Mouse (Mus musculus): ENCODE results near the gene Nadsyn1. TPM values are rescaled to one million over a fixed set of nuclear protein-coding genes. Genes with fewer than 3 reads are reported as not detected.

Gene Nadsyn1
- polyA plus RNA-seq, 1 experiment from 2014 or later = 10.4 TPM

GRCm38 (mm10) chr7:143798783-143799182 is 23.9 kb downstream of the Nadsyn1 start:
- Histone ChIP-seq H3K36me3 (peaks cover 83% of the 10 kb centered on the region), H3K9me3 (replicated peaks) (no peaks in the 10 kb centered on the region), H3K4me2 (no peak overlapping the region), H3K27me3 (no peaks in the 10 kb centered on the region), H3K27ac (no peak overlapping the region), H3K9ac (no peak overlapping the region), H3K4me1 (no peaks in the 10 kb centered on the region), H3K4me3 (replicated peaks) (no peak overlapping the region)
- ATAC-seq (replicated peaks; ENCODE audit: low FRiP score) = no peak
- 92% methylated on average over 4 of the region's 4 CpGs for WGBS

- peak; percentile 71 for ATAC-seq (replicated peaks; ENCODE audit: low FRiP score)
- no peaks in the 10 kb centered on the region for H3K4me1 ChIP-seq
- H3K4me2 ChIP-seq = no peak overlapping the region
- no peaks in the 10 kb centered on the region for H3K9me3 ChIP-seq (replicated peaks)
- H3K4me3 ChIP-seq (replicated peaks) = no peak overlapping the region
- H3K36me3 ChIP-seq = peaks cover 32% of the 10 kb centered on the region
- 47% methylated on average over 4 of the region's 4 CpGs for WGBS
- no peaks in the 10 kb centered on the region for H3K27me3 ChIP-seq
- no peak overlapping the region for H3K27ac ChIP-seq
- H3K9ac ChIP-seq = no peak overlapping the region
Measured at GRCm38 (mm10) chr7:143793121-143793520, 29.5 kb downstream of the Nadsyn1 start.

- no peak overlapping the region for H3K4me2 ChIP-seq
- no peak for ATAC-seq (replicated peaks; ENCODE audit: low FRiP score)
- peaks cover 26% of the 10 kb centered on the region for H3K36me3 ChIP-seq
- no peak overlapping the region for H3K4me3 ChIP-seq (replicated peaks)
- H3K9me3 ChIP-seq (replicated peaks) = no peaks in the 10 kb centered on the region
- WGBS = 70% methylated on average over 6 of the region's 6 CpGs
- no peak overlapping the region for H3K9ac ChIP-seq
- H3K27ac ChIP-seq = no peak overlapping the region
- no peaks in the 10 kb centered on the region for H3K27me3 ChIP-seq
- H3K4me1 ChIP-seq = no peaks in the 10 kb centered on the region
Measured at GRCm38 (mm10) chr7:143792336-143792985, 30.2 kb downstream of the Nadsyn1 start.

GRCm38 (mm10) chr7:143783996-143784829 is 38.4 kb downstream of the Nadsyn1 start, which contains the start of gene Mrgpre:
TSS of gene Mrgpre (minus strand) at chr7:143784500.
- H3K27me3 ChIP-seq = no peaks in the 10 kb centered on the region
- no peaks in the 10 kb centered on the region for H3K9me3 ChIP-seq (replicated peaks)
- H3K4me3 ChIP-seq (replicated peaks) = peak within 1 kb of the TSS; percentile 44
- no peaks in the 10 kb centered on the region for H3K36me3 ChIP-seq
- H3K9ac ChIP-seq = peak within 1 kb of the TSS; percentile 34
- peaks cover 32% of the 10 kb centered on the region for H3K4me1 ChIP-seq
- peak within 1 kb of the TSS; percentile 91 for H3K27ac ChIP-seq
- peak within 1 kb of the TSS; percentile 65 for H3K4me2 ChIP-seq
- ATAC-seq (replicated peaks; ENCODE audit: low FRiP score) = peak; percentile 93
- 2% methylated on average over 21 of the region's 21 CpGs for WGBS

- peak; percentile 75 for ATAC-seq (replicated peaks; ENCODE audit: low FRiP score)
- Histone ChIP-seq H3K36me3 (no peaks in the 10 kb centered on the region), H3K27ac (peak overlapping the region; percentile 91), H3K9ac (peak overlapping the region; percentile 34; the same call in 1 of the 2 replicates), H3K9me3 (replicated peaks) (no peaks in the 10 kb centered on the region), H3K4me1 (peaks cover 32% of the 10 kb centered on the region), H3K4me3 (replicated peaks) (peak overlapping the region; percentile 44), H3K4me2 (peak overlapping the region; percentile 65), H3K27me3 (no peaks in the 10 kb centered on the region)
- WGBS = 18% methylated on average over 6 of the region's 6 CpGs
Measured at GRCm38 (mm10) chr7:143783378-143783995, 39.2 kb downstream of the Nadsyn1 start.

- no peak overlapping the region for H3K4me3 ChIP-seq (replicated peaks)
- H3K4me1 ChIP-seq = peaks cover 2% of the 10 kb centered on the region; the same call in 1 of the 2 replicates
- H3K27ac ChIP-seq = 0 out of 2 replicates have a peak overlapping the region, but pooled peaks have one; percentile 13
- no peaks in the 10 kb centered on the region for H3K36me3 ChIP-seq
- 52% methylated on average over 2 of the region's 2 CpGs for WGBS
- H3K9ac ChIP-seq = no peak overlapping the region
- no peak overlapping the region for H3K4me2 ChIP-seq
- H3K27me3 ChIP-seq = no peaks in the 10 kb centered on the region
- no peaks in the 10 kb centered on the region for H3K9me3 ChIP-seq (replicated peaks)
- ATAC-seq (replicated peaks; ENCODE audit: low FRiP score) = no peak
Measured at GRCm38 (mm10) chr7:143777375-143777774, 45.3 kb downstream of the Nadsyn1 start.

- Histone ChIP-seq H3K9ac (no peak overlapping the region), H3K36me3 (no peaks in the 10 kb centered on the region), H3K27me3 (no peaks in the 10 kb centered on the region), H3K4me1 (peaks cover 2% of the 10 kb centered on the region; the same call in 1 of the 2 replicates), H3K9me3 (replicated peaks) (no peaks in the 10 kb centered on the region), H3K4me3 (replicated peaks) (no peak overlapping the region), H3K27ac (no peak overlapping the region), H3K4me2 (no peak overlapping the region)
- WGBS = 30% methylated on average over 3 of the region's 3 CpGs
- no peak for ATAC-seq (replicated peaks; ENCODE audit: low FRiP score)
Measured at GRCm38 (mm10) chr7:143776137-143776536, 46.5 kb downstream of the Nadsyn1 start.

- ATAC-seq (replicated peaks; ENCODE audit: low FRiP score) = no peak
- Histone ChIP-seq H3K4me3 (replicated peaks) (no peak overlapping the region), H3K4me1 (no peaks in the 10 kb centered on the region), H3K9ac (no peak overlapping the region), H3K36me3 (no peaks in the 10 kb centered on the region), H3K27me3 (peaks cover 23% of the 10 kb centered on the region), H3K9me3 (replicated peaks) (no peaks in the 10 kb centered on the region), H3K4me2 (no peak overlapping the region), H3K27ac (no peak overlapping the region)
- WGBS = 61% methylated on average over 1 of the region's 1 CpGs
Measured at GRCm38 (mm10) chr7:143769461-143769860, 53.2 kb downstream of the Nadsyn1 start.

GRCm38 (mm10) chr7:143768267-143768666 is 54.4 kb downstream of the Nadsyn1 start:
- no peak overlapping the region for H3K9ac ChIP-seq
- no peaks in the 10 kb centered on the region for H3K4me1 ChIP-seq
- no peak overlapping the region for H3K4me3 ChIP-seq (replicated peaks)
- H3K9me3 ChIP-seq (replicated peaks) = no peaks in the 10 kb centered on the region
- ATAC-seq (replicated peaks; ENCODE audit: low FRiP score) = no peak
- no peak overlapping the region for H3K27ac ChIP-seq
- no peak overlapping the region for H3K4me2 ChIP-seq
- peaks cover 28% of the 10 kb centered on the region for H3K27me3 ChIP-seq
- WGBS = 70% methylated on average over 6 of the region's 6 CpGs
- no peaks in the 10 kb centered on the region for H3K36me3 ChIP-seq

GRCm38 (mm10) chr7:143766893-143767292 is 55.8 kb downstream of the Nadsyn1 start, which contains the start of gene Mrgprg:
TSS of gene Mrgprg (minus strand) at chr7:143766993.
- 41% methylated on average over 6 of the region's 6 CpGs for WGBS
- H3K4me2 ChIP-seq = no peak within 1 kb of the TSS
- H3K4me1 ChIP-seq = no peaks in the 10 kb centered on the region
- no peak for ATAC-seq (replicated peaks; ENCODE audit: low FRiP score)
- no peak within 1 kb of the TSS for H3K4me3 ChIP-seq (replicated peaks)
- H3K27ac ChIP-seq = no peak within 1 kb of the TSS
- H3K36me3 ChIP-seq = no peaks in the 10 kb centered on the region
- H3K9ac ChIP-seq = no peak within 1 kb of the TSS
- peaks cover 28% of the 10 kb centered on the region for H3K27me3 ChIP-seq
- H3K9me3 ChIP-seq (replicated peaks) = no peaks in the 10 kb centered on the region

GRCm38 (mm10) chr7:143764876-143765530 is 57.6 kb downstream of the Nadsyn1 start:
- H3K27me3 ChIP-seq = peaks cover 28% of the 10 kb centered on the region
- 75% methylated on average over 19 of the region's 19 CpGs for WGBS
- no peak overlapping the region for H3K9ac ChIP-seq
- H3K9me3 ChIP-seq (replicated peaks) = no peaks in the 10 kb centered on the region
- no peak overlapping the region for H3K27ac ChIP-seq
- no peak for ATAC-seq (replicated peaks; ENCODE audit: low FRiP score)
- no peaks in the 10 kb centered on the region for H3K4me1 ChIP-seq
- no peak overlapping the region for H3K4me3 ChIP-seq (replicated peaks)
- H3K4me2 ChIP-seq = no peak overlapping the region
- H3K36me3 ChIP-seq = no peaks in the 10 kb centered on the region
